Mouse (Mus musculus) lung, embryonic 14.5 days (tissue): ENCODE data around the gene Nutm1. TPM values are rescaled to one million over a fixed set of nuclear protein-coding genes. Genes with fewer than 3 reads are reported as not detected.
A peak's percentile ranks its signal among the peaks of the same experiment; 100 is the strongest.
"Not testable (repeated sequence)": the region's sequence is repeated elsewhere in the genome, so short reads cannot be mapped to it uniquely, and the experiment has no call there.

Source experiments
- ATAC-seq: fragments of 200-750 bp; cut with Nextera tagmentation; 2 replicates; pipeline ENCODE4 v1.8.0; 2017; ENCODE audit warnings: mild to moderate bottlenecking, moderate TSS enrichment, moderate library complexity; ENCODE audit not compliant: insufficient read depth
- DNase-seq: peaks from one replicate; pipeline ENCODE4 v3.0.0-alpha.2; 2015
- H3K27ac ChIP-seq: fragments of 300-500 bp; sonication (generic); 2 replicates; pipeline ENCODE4 v1.5.1; 2014; ENCODE audit warnings: low read depth, mild to moderate bottlenecking, moderate library complexity
- H3K27me3 ChIP-seq: fragments of 300-500 bp; sonication (generic); 2 replicates; pipeline ENCODE4 v1.6.1; 2014; ENCODE audit warnings: low read length, control low read depth; ENCODE audit not compliant: insufficient read depth
- H3K36me3 ChIP-seq: fragments of 300-500 bp; sonication (generic); 2 replicates; pipeline ENCODE4 v1.6.1; 2014; ENCODE audit warnings: control low read depth; ENCODE audit not compliant: insufficient read depth
- H3K4me1 ChIP-seq: fragments of 300-500 bp; sonication (generic); 2 replicates; pipeline ENCODE4 v1.6.1; 2014; ENCODE audit warnings: antibody characterized with exemption, control low read depth; ENCODE audit not compliant: insufficient read depth
- H3K4me2 ChIP-seq: fragments of 300-500 bp; sonication (generic); 2 replicates; pipeline ENCODE4 v1.6.1; 2014; ENCODE audit warnings: mild to moderate bottlenecking
- H3K4me3 ChIP-seq: fragments of 300-500 bp; sonication (generic); 2 replicates; pipeline ENCODE4 v1.5.1; 2014; ENCODE audit warnings: low read depth, low read length
- H3K9ac ChIP-seq: fragments of 300-500 bp; sonication (generic); 2 replicates; pipeline ENCODE4 v1.6.1; 2014
- H3K9me3 ChIP-seq: fragments of 300-500 bp; sonication (generic); 2 replicates; pipeline ENCODE4 v1.6.1; 2016; ENCODE audit warnings: low read depth, low read length, control low read depth
- CTCF ChIP-seq: IDR thresholded peaks from 2 replicates; pipeline ENCODE4 v1.5.1; 2016; ENCODE audit warnings: antibody characterized with exemption, low read depth
- WGBS: fragments of 180-500 bp; shearing (Covaris S2); extraction: QIAGEN DNeasy Blood & Tissue Kit; methylation state at CpG from one replicate; pipeline ENCODE4 v1.1.7; 2014; 5-methylcytosine and 5-hydroxymethylcytosine counted together
- polyA plus RNA-seq: library from polyadenylated mRNA; unstranded; fragments of >200 nt; fragmentation: Nextera tagmentation; extraction: Ambion mirVana; gene quantifications from 2 replicates; pipeline ENCODE4 v1.2.1, GENCODE M21; 2014

The Nutm1 gene
- polyA plus RNA-seq: 0.11 TPM in 2 replicates

DNA sequence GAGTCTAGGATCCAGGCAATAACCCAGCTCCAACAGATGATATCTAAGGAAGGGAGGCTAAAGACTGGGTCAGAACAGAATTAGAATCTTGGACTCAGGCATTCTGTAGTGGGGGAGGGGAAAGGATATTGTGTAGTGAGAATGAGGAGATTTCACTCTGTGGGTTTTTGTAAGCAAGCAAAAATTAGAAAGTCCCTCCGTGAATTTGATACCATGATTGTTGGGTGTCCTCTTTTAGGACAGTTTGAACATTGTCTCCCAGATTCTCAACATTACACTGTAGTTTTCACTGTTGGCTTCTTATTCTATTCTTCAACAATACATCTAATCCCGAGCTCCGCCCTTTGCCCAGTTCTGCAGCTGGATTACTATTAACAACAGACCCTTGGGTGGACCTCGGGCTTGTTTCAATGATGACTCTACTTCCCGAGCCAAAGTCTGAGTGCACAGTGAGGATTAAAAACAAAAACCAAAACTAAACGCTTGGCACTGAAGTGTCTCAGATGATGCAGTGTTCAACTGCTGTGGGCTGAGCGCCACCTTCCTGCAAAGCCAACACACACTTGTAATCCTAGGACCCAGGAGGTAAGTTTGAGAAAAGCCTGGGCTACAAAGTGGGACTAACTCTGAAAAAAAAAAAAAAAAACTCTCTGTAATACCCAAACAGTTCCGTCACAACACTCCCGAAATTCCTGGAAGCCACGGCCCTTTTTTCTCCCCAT lies at the start of gene Nutm1:
TSS of gene Nutm1 (minus strand) at position 51 of the 722 bp plus-strand sequence.
- H3K4me1 ChIP-seq: 0 out of 2 replicates have a peak, but pooled peaks cover 4% of the 10 kb centered on the region
- H3K9ac ChIP-seq: no peak within 1 kb of the TSS
- WGBS: 67% methylated on average over 10 of the region's 10 CpGs
- ATAC-seq (no peak), DNase-seq (no peak)
- TF ChIP-seq CTCF: 0 out of 2 replicates have a peak, but pooled peaks have one; percentile 16
- H3K9me3 ChIP-seq: no peaks in the 10 kb centered on the region
- H3K4me3 ChIP-seq: no peak within 1 kb of the TSS
- H3K4me2 ChIP-seq: no peak within 1 kb of the TSS
- no peaks in the 10 kb centered on the region for H3K36me3 ChIP-seq
- H3K27ac ChIP-seq: no peak within 1 kb of the TSS
- no peaks in the 10 kb centered on the region for H3K27me3 ChIP-seq

DNA sequence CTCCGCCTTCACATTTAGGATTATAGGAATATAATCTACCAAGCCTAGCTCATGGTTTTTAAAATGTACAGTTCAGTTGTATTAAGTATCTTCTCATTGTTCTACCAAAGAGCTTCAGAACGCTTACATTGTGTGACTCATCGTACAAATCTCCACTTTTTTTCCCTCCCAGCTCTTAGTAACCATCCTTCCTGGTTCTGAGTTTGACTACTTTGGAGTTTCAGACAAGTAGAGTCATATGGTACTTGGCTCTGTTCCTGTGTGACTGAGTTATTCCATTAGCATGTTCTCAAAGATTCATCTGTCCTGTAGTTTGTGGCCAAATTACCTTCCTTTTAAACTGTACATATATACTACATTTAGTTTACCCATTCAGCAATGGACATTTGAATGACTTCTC lies 49.6 kb upstream of the Nutm1 start:
- ATAC-seq: no peak
- H3K4me2 ChIP-seq: no peak overlapping the region
- no peak for TF ChIP-seq CTCF
- 81% methylated on average over 3 of the region's 3 CpGs for WGBS
- no peaks in the 10 kb centered on the region for H3K36me3 ChIP-seq
- no peaks in the 10 kb centered on the region for H3K9me3 ChIP-seq
- H3K4me3 ChIP-seq: no peak overlapping the region
- DNase-seq: no peak
- H3K9ac ChIP-seq: no peak overlapping the region
- no peaks in the 10 kb centered on the region for H3K4me1 ChIP-seq
- no peak overlapping the region for H3K27ac ChIP-seq
- no peaks in the 10 kb centered on the region for H3K27me3 ChIP-seq

DNA sequence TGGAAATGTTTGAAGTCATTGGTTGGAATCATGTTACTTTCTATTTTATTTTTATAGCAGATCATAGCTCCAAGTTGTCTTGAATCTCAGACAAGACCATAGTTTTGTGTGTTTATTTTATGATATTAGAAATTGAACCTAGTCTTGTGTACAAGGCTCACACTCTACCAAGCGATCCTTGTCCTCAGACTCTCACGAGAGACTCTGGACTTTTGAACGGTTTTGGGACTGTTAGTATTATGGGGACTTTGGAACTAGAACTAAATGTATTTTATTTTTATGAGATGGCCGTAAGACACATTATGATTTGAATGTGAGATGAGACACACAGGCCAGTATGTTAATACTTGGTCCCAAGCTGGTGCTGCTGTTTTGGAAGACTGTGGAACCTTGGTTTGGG lies 39.1 kb upstream of the Nutm1 start:
- no peak for TF ChIP-seq CTCF
- WGBS: 89% methylated on average over 4 of the region's 4 CpGs

DNA sequence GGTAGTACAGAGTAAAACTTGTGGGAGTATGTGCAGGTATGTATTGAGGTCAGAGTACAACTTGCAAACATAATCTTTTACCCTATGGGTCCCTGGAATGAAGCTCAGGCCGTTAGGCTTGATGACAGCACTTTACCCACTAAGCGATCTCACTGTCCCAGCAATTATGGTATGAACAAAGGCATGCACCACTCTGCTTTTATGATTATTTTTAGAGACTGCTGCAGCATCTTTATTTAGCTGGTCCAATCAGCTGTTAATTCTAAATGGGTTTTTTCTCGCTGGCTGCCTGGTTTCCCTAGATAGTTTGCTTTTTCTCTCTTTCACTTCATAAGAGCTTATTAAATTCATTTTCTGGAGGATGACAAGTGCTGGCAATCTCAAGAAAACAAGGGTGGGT lies 37.1 kb upstream of the Nutm1 start:
- H3K27me3 ChIP-seq: no peaks in the 10 kb centered on the region
- no peak overlapping the region for H3K27ac ChIP-seq
- DNase-seq (no peak), ATAC-seq (no peak)
- no peak overlapping the region for H3K9ac ChIP-seq
- H3K4me1 ChIP-seq: no peaks in the 10 kb centered on the region
- no peak for TF ChIP-seq CTCF
- H3K36me3 ChIP-seq: no peaks in the 10 kb centered on the region
- 81% methylated on average over 3 of the region's 3 CpGs for WGBS
- H3K4me2 ChIP-seq: no peak overlapping the region
- no peak overlapping the region for H3K4me3 ChIP-seq
- no peaks in the 10 kb centered on the region for H3K9me3 ChIP-seq

More for the DNA sequence above, 39.1 kb upstream of the Nutm1 start:
- H3K4me3 ChIP-seq: no peak overlapping the region
- H3K4me1 ChIP-seq: no peaks in the 10 kb centered on the region
- H3K4me2 ChIP-seq: no peak overlapping the region
- ATAC-seq (no peak), DNase-seq (no peak)
- H3K27ac ChIP-seq: no peak overlapping the region
- no peaks in the 10 kb centered on the region for H3K27me3 ChIP-seq
- H3K36me3 ChIP-seq: no peaks in the 10 kb centered on the region
- H3K9ac ChIP-seq: no peak overlapping the region
- no peaks in the 10 kb centered on the region for H3K9me3 ChIP-seq

DNA sequence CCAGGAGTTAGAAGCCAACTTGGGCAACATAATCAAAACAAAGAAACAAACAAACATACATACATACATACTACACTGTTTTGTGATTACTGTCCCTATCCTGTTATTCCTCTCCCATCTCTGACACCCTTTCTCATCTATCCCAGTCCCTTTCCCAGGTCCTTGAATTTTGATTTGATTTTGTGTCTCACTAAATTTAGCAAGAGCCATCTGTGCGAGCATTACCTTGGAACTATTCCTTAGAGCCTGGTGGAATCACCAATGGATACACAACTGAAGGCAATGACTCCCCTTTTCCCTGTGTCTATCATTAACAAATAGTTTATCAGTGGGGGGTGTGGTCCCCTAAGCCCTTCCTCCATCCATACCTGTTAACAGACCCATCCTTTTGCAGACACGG lies 33.7 kb upstream of the Nutm1 start:
- Histone ChIP-seq H3K4me3 (no peak overlapping the region), H3K4me1 (no peaks in the 10 kb centered on the region), H3K36me3 (no peaks in the 10 kb centered on the region), H3K9ac (no peak overlapping the region), H3K27me3 (no peaks in the 10 kb centered on the region), H3K27ac (no peak overlapping the region), H3K4me2 (no peak overlapping the region), H3K9me3 (no peaks in the 10 kb centered on the region)
- TF ChIP-seq CTCF: no peak
- ATAC-seq (no peak), DNase-seq (no peak)
- 76% methylated on average over 2 of the region's 2 CpGs for WGBS

DNA sequence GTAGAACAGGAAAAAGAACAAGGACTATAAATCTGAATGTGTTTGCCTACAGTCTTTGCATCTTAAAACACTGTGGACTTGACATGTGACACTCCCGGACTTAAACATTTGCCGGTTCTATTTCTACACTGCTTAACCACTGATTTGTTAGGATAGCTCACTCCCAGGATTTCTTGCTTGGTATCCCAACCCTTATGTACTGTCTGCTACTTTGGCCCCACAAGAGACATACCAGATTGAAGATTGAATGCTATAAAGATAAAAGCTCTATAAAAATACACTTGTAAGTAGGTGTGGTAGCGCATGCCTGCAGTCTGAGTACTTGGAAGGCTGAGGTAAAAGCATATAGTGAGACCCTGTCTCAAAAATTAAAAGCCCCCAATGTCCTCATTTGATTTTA lies 30.4 kb upstream of the Nutm1 start:
- H3K27me3 ChIP-seq: no peaks in the 10 kb centered on the region
- DNase-seq (no peak), ATAC-seq (no peak)
- no peak overlapping the region for H3K4me2 ChIP-seq
- H3K4me1 ChIP-seq: peaks cover 2% of the 10 kb centered on the region; the same call in 1 of the 2 replicates
- no peak overlapping the region for H3K9ac ChIP-seq
- H3K36me3 ChIP-seq: no peaks in the 10 kb centered on the region
- WGBS: 86% methylated on average over 3 of the region's 3 CpGs
- H3K4me3 ChIP-seq: no peak overlapping the region
- H3K27ac ChIP-seq: no peak overlapping the region
- TF ChIP-seq CTCF: no peak
- no peaks in the 10 kb centered on the region for H3K9me3 ChIP-seq

DNA sequence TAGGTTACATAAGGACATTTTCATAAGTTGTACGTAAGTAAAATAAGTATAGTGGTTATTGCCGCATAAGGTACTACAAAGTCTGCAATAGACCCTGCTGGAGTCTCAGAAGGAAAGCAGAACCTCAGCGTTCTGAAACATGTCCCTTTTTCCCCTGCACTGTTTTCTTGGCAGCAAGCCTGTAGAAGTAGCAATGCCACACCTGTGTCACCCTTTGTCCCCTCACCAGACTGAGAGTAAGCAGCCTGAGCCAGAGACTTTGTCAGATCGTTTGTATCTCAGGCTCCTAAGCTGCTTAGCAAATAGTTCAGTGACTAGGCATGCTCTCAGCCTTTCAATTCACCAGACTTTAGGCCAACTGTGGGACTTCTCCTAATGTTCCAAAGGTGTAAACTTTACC lies 28.0 kb upstream of the Nutm1 start:
- H3K4me2 ChIP-seq: no peak overlapping the region
- no peak overlapping the region for H3K9ac ChIP-seq
- H3K9me3 ChIP-seq: no peaks in the 10 kb centered on the region
- H3K27me3 ChIP-seq: no peaks in the 10 kb centered on the region
- 63% methylated on average over 4 of the region's 4 CpGs for WGBS
- TF ChIP-seq CTCF: no peak
- DNase-seq: no peak
- H3K36me3 ChIP-seq: no peaks in the 10 kb centered on the region
- peaks cover 2% of the 10 kb centered on the region; the same call in 1 of the 2 replicates for H3K4me1 ChIP-seq
- H3K27ac ChIP-seq: no peak overlapping the region
- ATAC-seq: peak; percentile 41; the same call in 1 of the 2 replicates
- no peak overlapping the region for H3K4me3 ChIP-seq

DNA sequence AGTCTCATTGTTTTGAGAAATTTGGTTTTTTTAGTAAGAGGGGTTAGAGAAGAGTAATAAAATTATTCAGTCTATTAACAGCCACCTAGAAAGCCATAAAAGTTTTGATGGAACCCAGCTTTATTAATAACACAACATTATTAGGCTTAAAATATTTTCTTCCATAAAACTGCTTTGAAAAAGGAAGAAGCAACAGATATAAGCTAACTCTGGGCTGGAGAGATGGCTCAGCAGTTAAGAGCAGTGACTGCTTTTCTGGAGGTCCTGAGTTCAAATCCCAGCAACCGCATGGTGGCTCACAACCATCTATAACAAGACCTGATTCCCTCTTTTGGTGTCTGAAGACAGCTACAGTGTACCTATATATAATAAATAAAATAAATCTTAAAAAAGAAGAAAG lies 27.0 kb upstream of the Nutm1 start:
- DNase-seq, ATAC-seq, H3K4me1 ChIP-seq: not testable (repeated sequence)

More for the DNA sequence above, 27.0 kb upstream of the Nutm1 start:
- not testable (repeated sequence) for H3K27ac ChIP-seq, H3K9ac ChIP-seq, H3K4me3 ChIP-seq, H3K36me3 ChIP-seq, H3K9me3 ChIP-seq, H3K27me3 ChIP-seq, H3K4me2 ChIP-seq
- WGBS: 94% methylated on average over 1 of the region's 1 CpGs
